Mouse (Mus musculus): ENCODE measurements around the gene Aspdh.

Aspdh gene

DNA sequence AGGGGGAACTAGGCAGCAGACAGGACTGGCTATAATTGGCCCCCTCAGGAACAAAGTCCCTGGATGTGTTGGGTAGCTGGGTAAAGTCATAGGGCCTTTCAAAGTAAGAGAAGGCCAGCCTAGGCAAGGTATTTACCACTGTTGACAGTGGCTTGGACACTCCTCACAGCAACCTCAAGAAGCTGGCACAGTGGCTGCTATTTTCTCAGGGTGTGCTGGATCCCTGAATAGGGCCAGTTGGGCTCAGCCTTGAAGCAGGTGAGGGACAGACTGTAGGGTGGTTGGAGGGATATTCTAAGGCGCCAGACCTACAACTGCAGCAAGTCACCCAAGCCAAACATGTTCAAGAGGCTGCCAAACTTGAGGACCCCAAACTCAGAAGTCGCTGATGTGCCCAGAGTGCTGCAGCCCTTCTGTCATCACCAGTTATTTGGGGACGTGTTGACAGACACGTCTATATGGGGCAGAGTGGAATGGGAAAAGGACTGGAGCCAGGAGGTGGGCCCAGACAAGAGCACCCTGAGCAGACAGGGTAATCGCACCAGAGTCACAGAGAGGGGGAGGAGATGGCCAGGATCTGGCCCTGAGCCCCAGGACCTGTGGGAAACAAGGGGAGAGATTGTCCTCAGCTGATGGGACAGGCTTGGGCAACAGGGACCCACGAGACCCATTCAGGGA lies 6.8 kb downstream of the Aspdh start:
- no peak for DNase-seq (ENCODE audit: low read depth)

DNA sequence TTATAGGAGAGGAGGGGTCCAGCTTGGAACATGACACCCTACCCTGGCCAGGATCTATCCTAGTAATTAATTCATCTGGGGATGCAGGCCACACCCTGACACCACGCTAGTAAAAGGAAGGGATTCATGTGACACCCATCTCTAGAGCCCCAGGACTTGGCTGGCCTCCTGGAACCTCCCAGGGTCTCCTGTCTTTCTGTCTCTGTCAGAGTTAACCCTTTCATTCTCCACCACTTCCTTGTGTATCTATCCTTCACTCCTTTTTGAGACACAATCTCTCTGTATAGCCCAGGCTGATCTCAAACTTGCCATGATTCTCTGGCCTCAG lies 7.3 kb downstream of the Aspdh start:
- DNase-seq (ENCODE audit: low read depth): no peak

DNA sequence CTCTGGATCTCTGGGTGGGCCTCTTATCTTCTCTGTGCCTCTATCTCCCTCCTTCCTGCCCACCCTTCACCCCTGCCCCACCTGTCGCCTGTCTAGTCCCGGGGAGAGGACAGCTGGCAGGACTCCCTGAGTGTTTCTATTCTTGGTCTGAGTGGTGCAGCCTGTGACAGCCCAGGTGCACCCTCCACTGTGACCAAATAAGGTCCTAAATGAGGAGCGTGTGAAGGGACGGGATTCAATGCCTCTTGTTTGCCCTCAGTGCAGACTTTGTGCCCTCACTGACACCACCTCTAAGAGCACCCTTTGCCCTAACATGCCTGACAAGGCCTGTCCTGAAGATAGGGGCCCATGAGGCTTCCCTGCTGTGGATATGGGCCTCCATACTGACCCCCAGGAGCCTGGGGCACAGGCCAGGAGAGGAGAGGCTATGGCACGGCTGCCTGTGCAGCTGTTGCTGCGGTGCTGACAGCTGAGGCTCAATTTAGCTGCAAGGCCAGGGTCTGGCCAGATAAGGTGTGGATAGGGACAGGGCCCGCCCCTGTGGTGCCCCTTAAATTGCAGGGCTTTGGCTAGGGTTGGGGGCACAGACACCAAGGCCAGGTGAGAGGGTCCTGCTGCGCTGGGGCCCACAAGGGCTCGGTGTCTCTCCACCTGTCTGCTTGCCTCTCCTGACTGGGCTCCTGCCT lies 7.9 kb downstream of the Aspdh start:
- DNase-seq (ENCODE audit: low read depth): no peak

DNA sequence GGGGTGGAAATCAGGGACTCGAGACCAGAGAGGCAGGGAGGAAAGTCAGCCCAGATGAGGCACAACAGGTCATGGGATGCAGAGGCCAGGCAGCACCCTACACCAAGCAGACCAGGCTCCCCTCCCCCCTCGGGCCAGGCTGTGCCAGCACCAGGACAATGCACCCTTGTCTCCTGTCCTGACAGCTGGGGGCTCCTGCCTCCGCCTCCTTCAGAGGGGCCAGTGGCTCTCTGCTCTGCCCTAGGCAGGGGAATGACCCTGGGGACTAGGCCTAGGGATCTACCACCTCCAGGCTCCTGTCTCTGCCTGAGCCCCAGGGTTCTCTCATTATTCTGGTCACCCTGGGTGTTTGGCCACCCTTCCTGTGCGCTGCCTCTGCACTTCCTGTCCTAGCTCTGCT lies 9.2 kb downstream of the Aspdh start:
- DNase-seq (ENCODE audit: low read depth): no peak

DNA sequence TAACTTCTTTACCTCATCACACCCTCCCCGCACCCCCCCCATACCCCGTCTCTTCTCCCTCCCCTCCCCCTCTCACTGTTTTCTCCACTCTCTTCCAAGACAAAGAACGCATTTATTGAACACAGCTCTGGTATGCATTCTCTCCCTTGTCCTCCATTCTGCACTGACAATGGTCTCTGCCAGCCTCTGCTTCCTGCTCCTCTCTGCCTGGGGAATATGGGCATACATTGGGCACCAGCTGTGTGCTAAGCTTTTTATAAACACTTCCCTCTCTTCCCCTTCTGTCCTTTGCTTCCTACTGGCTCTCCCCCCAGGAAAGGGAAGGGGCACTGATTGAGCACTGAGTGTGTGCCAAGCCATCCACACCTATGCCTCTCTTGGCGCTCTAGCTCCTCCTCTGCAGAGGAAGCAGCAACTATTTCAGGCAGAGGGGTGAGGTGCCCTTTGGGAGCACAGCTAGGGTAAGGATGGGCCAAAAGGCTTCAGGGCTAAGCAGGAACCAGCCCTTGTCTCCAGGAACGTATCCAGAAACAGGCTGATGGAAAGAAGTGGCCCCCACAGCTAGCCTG lies 9.9 kb downstream of the Aspdh start:
- DNase-seq (ENCODE audit: low read depth): no peak

DNA sequence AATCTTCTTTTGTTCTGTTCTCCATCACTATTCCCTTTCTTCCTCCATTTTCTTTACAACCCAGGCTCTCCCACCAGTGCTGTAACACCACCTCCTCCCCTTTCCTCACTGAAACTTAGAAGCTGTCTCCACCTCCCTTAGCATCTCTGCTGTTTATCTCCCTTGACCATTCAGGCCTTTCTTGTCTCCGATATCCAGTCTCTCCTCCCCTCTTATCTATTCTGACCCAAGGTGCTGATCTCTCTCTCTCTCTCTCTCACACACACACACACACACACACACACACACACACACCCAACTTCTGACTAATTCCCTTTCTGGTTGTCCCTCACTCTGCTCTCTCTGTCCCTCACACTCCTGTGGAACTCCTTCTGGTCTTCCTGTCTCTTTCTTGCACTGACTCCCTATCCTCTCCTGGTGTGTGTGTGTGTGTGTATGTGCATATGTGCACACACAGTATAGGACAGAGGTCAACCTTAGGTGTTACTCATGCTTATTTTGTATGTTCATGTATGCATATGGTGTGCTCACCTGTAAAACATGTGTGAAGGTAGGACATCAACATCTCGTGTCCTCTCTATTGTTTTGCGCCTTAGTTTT lies 17.7 kb downstream of the Aspdh start:
- DNase-seq (ENCODE audit: low read depth): no peak

DNA sequence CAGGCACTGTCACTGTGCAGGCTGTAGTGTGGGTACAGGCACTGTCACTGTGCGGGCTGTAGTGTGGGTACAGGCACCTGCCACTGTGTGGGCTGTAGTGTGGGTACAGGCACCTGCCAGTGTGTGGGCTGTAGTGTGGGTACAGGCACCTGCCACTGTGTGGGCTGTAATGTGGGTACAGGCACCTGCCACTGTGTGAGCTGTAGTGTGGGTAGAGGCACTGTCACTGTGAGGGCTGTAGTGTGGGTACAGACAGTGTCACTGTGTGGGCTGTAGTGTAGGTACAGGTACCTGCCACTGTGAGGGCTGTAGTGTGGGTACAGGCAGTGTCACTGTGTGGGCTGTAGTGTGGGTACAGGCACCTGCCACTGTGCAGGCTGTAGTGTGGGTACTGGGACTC lies 18.9 kb downstream of the Aspdh start:
- no peak for DNase-seq (ENCODE audit: low read depth)

DNA sequence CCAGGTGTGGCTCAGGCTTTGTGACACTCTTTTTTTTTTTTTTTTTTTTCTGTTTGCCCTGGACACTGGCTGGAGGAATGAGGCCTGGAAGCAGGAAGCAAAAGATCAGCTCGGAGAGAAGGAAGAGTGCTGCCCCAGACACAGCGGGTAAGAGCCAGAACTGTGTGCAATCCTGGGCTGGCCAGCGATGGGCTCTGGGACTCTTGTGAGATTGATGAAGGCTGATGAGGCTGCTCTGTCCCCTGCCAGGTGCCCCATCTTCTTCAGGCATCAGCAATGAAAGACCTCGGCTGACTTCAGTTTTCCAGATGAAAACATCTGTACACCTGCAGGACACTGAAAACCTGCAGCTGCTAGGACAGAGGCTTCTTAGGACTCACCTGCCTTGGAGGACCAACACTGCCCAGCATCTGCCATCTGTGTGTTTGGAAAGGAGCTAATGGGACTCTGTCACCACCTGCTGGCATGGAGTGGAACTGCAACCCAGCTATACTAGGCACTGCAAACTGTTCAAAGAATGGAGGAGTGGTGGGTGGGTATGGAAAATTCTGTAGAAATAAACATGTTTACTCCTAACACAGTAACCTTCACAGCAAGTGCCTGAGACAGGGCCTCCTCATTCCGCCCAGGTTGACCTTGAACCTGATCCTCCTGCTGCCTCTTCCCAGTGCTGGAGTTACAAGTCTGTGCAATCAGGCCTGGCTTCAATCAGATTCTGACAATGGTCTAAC lies 19.8 kb downstream of the Aspdh start:
- peak; percentile 64 for DNase-seq (ENCODE audit: low read depth)

DNA sequence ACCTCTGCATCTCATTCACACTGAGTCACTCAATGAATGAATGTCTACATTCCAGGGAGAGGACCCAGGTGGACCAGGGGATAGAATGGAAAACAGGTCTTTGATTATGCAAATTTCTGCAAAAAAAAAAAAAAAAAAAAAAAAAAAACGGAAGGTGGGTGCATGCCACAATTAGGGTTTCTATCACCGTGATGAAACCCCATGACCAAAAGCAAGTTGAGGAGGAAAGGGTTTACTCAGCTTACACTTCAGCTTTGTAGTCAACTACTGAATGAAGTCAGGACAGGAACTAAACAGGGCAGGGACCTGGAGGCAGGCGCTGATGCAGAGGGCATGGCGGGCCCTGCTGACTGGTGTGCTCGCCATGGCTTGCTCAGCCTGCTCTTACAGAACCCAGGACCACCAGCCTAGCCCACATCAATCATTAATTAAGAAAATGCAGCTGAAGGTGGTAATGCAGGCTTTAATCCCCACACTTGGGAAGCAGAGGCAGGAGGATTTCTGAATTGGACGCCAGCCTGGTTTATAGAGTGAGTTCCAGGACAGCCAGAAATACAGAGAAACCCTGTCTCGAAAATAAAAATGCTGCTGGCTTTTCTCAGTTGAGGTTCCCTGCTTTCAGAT lies 20.5 kb downstream of the Aspdh start:
- no peak for DNase-seq (ENCODE audit: low read depth)

DNA sequence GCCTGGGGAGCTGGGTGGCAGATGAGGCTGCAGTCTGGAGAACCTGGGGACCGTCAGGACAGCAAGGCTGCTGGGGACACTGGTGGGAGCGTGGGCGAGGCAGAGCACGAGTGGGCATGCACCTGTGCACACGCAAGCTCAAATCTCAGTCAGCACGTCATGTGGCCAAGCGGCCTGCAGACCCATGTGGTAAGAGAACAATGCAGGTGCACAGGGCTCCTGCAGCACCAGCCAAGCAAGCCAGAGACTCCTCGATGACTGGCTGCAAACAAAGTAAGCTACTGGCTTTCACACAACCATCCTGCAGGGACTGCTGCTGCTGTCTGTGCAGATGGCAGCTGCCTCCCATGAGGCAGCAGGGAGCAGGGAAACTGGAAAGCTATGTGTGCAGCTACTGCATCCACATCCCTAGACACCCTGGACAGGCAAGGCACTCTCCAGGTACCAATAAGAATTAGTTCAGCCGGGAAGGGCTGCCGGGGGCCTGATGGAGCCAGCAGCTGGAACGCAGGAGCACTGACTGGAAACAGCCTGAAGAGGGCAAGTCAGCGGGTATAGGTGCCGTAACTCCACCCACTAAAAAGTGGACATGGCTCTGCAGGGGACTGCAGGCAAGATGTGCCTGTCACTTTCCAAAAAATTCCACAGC lies 21.9 kb downstream of the Aspdh start:
- DNase-seq (ENCODE audit: low read depth): no peak

DNA sequence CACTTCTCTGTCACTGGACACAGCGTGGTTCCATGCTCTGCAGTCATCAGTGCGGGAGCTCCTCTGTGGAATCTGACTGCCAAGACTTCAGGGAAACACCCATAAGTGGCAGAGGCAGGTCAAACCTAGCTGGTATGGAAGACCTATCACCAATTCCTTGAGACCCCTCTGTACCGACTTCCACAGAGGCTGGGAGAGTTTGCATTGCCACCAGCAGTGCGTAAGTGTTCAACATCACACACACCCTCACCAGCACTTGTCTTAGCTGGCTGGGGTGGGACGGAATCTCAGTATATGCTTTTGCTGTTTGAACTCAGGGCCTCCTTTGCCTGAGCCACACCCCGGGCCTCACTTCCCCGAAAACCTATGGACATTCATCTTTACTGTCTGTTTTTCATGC lies 22.7 kb downstream of the Aspdh start:
- no peak for DNase-seq (ENCODE audit: low read depth)

DNA sequence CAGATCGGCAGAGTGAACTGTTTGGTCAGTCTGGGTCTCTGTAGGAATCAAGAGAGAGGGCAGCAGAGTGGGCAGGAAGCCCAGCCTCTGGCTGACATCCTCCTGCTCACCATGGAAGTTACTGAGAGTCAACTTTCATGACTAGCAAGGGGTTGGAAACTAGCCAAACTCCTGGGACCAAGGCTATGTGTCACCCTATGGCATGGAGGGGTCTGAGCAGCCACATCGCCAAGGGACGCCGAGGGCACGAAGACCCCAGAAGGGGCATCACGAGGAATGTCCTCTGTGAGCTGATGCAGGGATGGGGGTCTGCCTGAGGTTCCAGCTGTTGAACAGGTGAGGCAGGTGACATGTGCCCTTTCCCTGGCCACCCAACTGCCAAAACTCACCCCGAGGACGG lies 23.4 kb downstream of the Aspdh start:
- DNase-seq (ENCODE audit: low read depth): no peak

DNA sequence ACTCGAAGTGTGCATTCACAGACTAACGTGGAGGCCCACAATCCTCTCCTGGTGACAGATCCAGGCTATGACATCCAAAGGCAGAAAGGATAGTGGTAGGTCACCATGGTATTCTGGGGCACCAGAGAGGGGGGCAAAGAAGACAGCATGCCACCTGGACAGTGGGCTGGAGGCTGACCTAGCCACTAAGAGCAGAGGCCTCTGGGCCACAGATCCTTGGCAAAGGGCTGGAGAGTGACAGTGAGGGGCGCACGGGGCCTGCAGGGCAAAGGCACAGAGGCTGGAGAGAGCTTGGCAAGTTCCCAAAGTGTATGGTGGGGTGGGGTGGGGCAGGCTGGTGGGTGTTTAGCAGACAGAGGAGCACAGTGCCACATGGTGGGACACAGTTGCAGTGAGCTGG lies 25.1 kb downstream of the Aspdh start:
- DNase-seq (ENCODE audit: low read depth): no peak

DNA sequence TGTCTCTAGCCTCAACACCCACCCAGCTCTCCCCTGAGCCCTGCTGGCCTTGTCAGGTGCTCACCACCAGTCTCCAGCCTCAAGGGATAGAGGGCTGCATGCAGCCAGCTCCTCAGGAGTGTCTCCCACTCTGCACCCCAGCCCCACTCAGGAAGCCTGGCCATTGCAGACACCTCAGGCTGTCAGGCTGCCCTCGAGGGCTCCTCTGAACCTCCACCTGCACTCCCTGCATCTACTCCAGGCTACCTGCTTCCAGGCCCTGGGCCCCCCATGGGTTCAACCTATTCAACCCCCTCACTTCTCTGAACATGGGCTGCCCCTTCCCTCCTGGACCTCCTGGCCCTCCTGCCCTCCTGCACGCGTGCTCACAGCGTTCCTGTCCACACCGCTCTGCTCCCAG lies 26.2 kb downstream of the Aspdh start:
- no peak for DNase-seq (ENCODE audit: low read depth)

DNA sequence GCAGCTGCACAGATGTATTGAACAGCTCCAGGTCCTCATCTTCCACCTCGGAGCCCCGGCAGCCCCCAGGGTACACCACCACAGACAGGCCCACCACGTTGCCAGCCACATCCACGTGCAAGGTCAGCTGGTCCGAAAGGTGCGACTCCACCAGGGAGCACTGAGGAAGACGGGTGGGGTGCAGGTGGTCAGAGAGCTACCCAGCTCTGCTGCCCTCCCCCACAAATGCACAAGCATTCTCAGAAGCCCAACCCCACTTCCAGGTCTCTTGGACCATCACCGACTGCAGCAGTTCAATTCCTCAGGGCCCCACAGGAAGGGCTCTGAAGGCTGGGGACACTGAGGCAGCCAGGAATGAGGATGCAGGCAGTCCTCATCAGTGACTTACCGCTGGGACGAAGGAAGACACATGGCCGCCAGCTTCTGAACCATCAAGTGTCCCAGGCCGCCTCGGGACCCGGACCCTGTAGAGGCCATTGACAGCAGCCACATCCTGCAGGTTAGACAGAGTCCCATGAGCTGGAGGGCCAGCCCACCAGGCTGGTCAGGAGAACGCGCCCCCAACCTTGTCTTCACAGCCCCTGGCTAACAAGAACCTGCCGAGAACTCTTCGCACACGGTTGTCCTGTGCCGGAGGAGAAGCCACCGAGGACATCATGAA lies 27.1 kb downstream of the Aspdh start:
- DNase-seq (ENCODE audit: low read depth): no peak

DNA sequence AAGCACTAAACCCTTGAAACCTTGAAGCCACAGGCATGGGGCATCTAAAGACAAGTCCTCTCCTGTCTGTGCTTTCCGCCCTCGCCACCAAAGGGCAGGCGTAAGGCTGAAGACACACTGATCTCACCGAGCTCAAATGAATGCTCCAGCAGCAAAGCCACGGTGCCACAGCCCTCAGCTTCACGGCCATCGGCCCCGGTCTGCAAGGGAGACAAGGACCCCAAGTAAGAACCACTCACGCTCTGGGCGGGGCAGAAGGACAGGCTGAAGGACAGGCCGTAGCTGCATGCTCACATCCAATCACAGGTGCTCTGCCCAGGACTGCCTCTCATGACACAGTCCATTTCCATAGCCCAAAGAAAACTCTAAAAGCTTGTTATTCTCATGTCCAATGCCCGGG lies 29.5 kb downstream of the Aspdh start:
- DNase-seq (ENCODE audit: low read depth): no peak

DNA sequence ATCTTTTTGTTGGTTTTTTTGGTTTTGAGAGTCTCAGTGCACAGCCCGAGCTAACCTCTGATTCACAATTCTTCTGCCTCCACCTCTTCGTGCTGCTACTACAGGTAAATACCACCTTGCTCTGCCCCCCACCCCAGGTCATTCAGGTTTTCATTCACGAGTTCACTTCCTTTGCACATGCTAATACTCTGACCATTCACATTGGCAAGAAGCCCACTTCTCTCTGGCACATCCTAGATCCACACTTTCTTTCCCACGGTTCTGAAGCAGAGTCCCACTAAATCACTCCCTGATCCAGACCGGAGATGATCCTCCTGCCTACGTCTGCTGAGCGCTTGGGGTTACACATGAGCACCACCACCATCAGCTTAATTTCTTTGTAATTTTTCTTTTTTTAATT lies 29.9 kb downstream of the Aspdh start:
- DNase-seq (ENCODE audit: low read depth): no peak

DNA sequence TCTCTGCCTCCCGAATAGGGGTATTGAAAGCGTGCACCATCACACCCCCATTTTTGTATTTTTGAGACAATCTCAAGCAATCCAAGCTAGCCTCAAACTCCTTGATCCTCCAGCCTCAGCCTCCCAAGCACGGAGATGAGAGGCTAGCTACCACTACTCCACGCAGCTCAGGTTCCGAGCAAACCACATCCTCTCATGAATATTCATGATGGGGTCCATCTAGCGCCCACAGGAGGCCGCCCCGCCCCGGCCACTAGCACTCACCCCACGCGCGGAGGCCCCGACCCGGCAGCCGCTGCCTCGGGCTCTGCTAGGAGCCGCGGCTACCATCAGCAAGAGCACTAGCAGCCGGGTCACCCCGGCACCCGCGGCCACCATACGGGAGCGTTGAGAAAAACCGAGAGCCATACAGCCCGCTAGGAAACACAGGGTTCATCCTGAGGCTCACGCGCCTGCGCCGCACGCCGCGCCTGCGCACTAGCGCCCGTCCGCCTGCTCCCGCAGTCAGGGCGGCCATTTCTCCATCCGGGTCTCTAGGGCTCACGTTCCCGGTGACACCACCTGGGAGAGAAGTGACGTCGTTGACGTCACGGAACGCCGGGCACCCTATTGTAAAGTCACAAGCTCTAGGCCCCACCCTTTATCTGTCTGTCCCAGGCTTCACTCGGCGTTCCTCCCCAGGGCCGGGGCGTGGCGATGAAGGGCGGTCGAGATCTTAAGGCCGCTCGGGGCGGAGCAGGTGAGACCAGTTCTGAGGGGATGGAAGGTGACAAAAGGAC lies 31.0 kb downstream of the Aspdh start, which contains the start of the genes Emc10 and Fam71e1:
Emc10 (minus strand) TSS at position 538 of the 779 bp plus-strand sequence.
Fam71e1 (plus strand) TSS at position 590 of the 779 bp plus-strand sequence.
- DNase-seq (ENCODE audit: low read depth): peak; percentile 98

DNA sequence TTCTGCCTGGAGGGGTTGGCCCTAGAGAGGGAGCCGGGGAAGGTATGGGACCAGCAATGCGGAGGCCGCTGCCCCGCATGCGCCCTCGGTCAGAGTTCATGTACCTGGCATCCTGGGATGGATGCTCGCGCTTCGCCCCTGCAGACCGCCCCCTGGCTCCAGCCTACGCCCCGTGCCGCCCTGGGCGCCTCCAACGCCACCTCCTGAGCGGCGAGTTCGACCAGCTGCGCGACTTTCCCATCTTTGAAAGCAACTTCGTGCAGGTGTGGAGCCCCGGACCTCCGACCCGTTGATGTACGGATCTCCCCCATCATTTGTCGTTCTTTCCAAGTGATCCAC lies 31.5 kb downstream of the Aspdh start:
- DNase-seq (ENCODE audit: low read depth): no peak

DNA sequence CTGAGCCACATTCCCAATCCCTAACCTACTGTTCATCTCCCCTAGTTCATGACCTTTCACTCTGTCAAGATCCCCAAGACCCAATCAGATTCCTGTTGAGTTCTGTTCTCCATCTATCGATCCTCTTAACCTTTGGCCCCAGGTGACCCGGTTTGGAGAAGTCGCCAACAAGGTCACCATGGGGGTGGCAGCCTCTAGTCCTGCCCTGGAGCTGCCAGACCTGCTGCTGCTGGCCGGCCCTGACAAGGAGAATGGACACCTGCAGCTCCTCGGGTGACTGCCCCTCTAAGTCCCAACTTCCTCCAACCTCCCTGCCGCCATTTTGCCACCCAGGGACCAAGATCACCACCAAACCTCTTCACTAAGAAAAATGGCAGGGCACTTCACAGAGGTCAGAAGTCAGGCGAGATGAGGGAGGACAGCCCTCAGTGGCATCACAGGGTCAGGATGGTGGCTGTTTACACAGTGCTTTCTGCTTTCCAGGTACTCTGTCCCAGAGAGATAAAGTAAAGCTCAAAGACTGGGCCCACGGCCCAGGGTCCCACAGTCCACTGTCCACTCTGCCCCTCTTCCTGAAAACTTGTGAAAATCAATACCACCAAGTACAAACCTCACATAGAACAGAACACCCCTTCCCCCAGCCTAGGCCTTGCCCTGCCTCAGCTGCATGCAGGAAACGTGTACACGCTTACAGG lies 32.3 kb downstream of the Aspdh start:
- DNase-seq (ENCODE audit: low read depth): no peak
